Mouse (Mus musculus) intestine, postnatal 0 days (tissue): ENCODE measurements around the gene Cse1l. TPM values are rescaled to one million over a fixed set of nuclear protein-coding genes. Genes with fewer than 3 reads are reported as not detected.

Source experiments
- ATAC-seq: fragments of 200-750 bp; cut with Nextera tagmentation; 2 replicates; pipeline ENCODE4 v1.8.0; 2017; ENCODE audit warnings: mild to moderate bottlenecking, moderate TSS enrichment, moderate library complexity
- H3K27ac ChIP-seq: fragments of 300-500 bp; sonication (generic); 2 replicates; pipeline ENCODE4 v1.5.1; 2014; ENCODE audit warnings: mild to moderate bottlenecking, low read depth, low read length, moderate library complexity
- H3K27me3 ChIP-seq: fragments of 300-500 bp; sonication (generic); replicated peaks from 2 replicates; pipeline ENCODE4 v1.6.1; 2014; ENCODE audit warnings: low read length, mixed read lengths; ENCODE audit not compliant: control insufficient read depth, insufficient read depth
- H3K36me3 ChIP-seq: fragments of 300-500 bp; sonication (generic); 2 replicates; pipeline ENCODE4 v1.6.1; 2014; ENCODE audit warnings: mild to moderate bottlenecking, moderate library complexity; ENCODE audit not compliant: control insufficient read depth, insufficient read depth
- H3K4me1 ChIP-seq: fragments of 300-500 bp; sonication (generic); replicated peaks from 2 replicates; pipeline ENCODE4 v1.6.1; 2014; ENCODE audit warnings: antibody characterized with exemption, low read length, mixed read lengths; ENCODE audit not compliant: control insufficient read depth, insufficient read depth
- H3K4me2 ChIP-seq: fragments of 300-500 bp; sonication (generic); replicated peaks from 2 replicates; pipeline ENCODE4 v1.6.1; 2014; ENCODE audit warnings: low read depth, mild to moderate bottlenecking, moderate library complexity
- H3K4me3 ChIP-seq: fragments of 300-500 bp; sonication (generic); 2 replicates; pipeline ENCODE4 v1.5.1; 2014; ENCODE audit warnings: low read depth, low read length
- H3K9ac ChIP-seq: fragments of 300-500 bp; sonication (generic); 2 replicates; pipeline ENCODE4 v1.6.1; 2014; ENCODE audit warnings: mild to moderate bottlenecking, low read depth, low read length
- H3K9me3 ChIP-seq: fragments of 300-500 bp; sonication (generic); 2 replicates; pipeline ENCODE4 v1.6.1; 2016; ENCODE audit warnings: mixed run types; ENCODE audit not compliant: control insufficient read depth
- CTCF ChIP-seq: sonication (generic); IDR thresholded peaks from 2 replicates; pipeline ENCODE4 v1.5.1; 2016; ENCODE audit warnings: low read depth, mild to moderate bottlenecking, control low read depth, antibody characterized with exemption, moderate library complexity
- WGBS: fragments of 180-500 bp; shearing (Covaris S2); extraction: QIAGEN DNeasy Blood & Tissue Kit; methylation state at CpG from one replicate; pipeline ENCODE4 v1.1.7; 2014; 5-methylcytosine and 5-hydroxymethylcytosine counted together
- polyA plus RNA-seq: library from polyadenylated mRNA; unstranded; fragments of >200 nt; fragmentation: Nextera tagmentation; extraction: Ambion mirVana; gene quantifications from 2 replicates; pipeline ENCODE4 v1.2.1, GENCODE M21; 2015

Cse1l gene
- polyA plus RNA-seq, 1 experiment from 2014 or later: 22.1 TPM

- 55% methylated on average over 20 of the region's 20 CpGs for WGBS
- Histone ChIP-seq H3K27me3 (no peaks in the 10 kb centered on the region), H3K9me3 (no peaks in the 10 kb centered on the region), H3K36me3 (peaks cover 83% of the 10 kb centered on the region), H3K4me2 (peak overlapping the region; percentile 37), H3K9ac (no peak overlapping the region), H3K4me1 (no peaks in the 10 kb centered on the region), H3K27ac (peak overlapping the region; percentile 64), H3K4me3 (no peak overlapping the region)
- no peak for TF ChIP-seq CTCF
- 0 out of 2 replicates have a peak, but pooled peaks have one; percentile 35 for ATAC-seq
Measured at GRCm38 (mm10) chr2:166870271-166870865, 35.5 kb upstream of the Cse1l start.

- Histone ChIP-seq H3K27ac (peak overlapping the region; percentile 64), H3K9ac (no peak overlapping the region), H3K4me1 (no peaks in the 10 kb centered on the region), H3K36me3 (peaks cover 83% of the 10 kb centered on the region), H3K27me3 (no peaks in the 10 kb centered on the region), H3K9me3 (no peaks in the 10 kb centered on the region), H3K4me2 (peak overlapping the region; percentile 37), H3K4me3 (no peak overlapping the region)
- WGBS: 59% methylated on average over 10 of the region's 10 CpGs
- ATAC-seq: peak; percentile 70
- TF ChIP-seq CTCF: no peak
Measured at GRCm38 (mm10) chr2:166870899-166871298, 34.9 kb upstream of the Cse1l start.

GRCm38 (mm10) chr2:166874675-166875280 lies 31.1 kb upstream of the Cse1l start:
- no peak for ATAC-seq
- TF ChIP-seq CTCF: no peak

GRCm38 (mm10) chr2:166875561-166875960 lies 30.3 kb upstream of the Cse1l start:
- Histone ChIP-seq H3K4me1 (no peaks in the 10 kb centered on the region), H3K27me3 (no peaks in the 10 kb centered on the region), H3K4me2 (no peak overlapping the region), H3K9ac (no peak overlapping the region), H3K9me3 (no peaks in the 10 kb centered on the region), H3K4me3 (no peak overlapping the region), H3K27ac (no peak overlapping the region), H3K36me3 (peaks cover 83% of the 10 kb centered on the region)
- 76% methylated on average over 6 of the region's 6 CpGs for WGBS
- no peak for TF ChIP-seq CTCF
- no peak for ATAC-seq

More at GRCm38 (mm10) chr2:166874675-166875280, 31.1 kb upstream of the Cse1l start:
- Histone ChIP-seq H3K36me3 (peaks cover 79% of the 10 kb centered on the region), H3K4me1 (no peaks in the 10 kb centered on the region), H3K9ac (no peak overlapping the region), H3K4me2 (no peak overlapping the region), H3K27ac (no peak overlapping the region), H3K4me3 (no peak overlapping the region), H3K9me3 (no peaks in the 10 kb centered on the region), H3K27me3 (no peaks in the 10 kb centered on the region)
- 82% methylated on average over 10 of the region's 10 CpGs for WGBS

- WGBS: 62% methylated on average over 10 of the region's 10 CpGs
- Histone ChIP-seq H3K27ac (no peak overlapping the region), H3K9ac (no peak overlapping the region), H3K36me3 (peaks cover 80% of the 10 kb centered on the region), H3K4me1 (no peaks in the 10 kb centered on the region), H3K4me2 (no peak overlapping the region), H3K9me3 (no peaks in the 10 kb centered on the region), H3K27me3 (no peaks in the 10 kb centered on the region), H3K4me3 (no peak overlapping the region)
- ATAC-seq: peak; percentile 49; the same call in 1 of the 2 replicates
- TF ChIP-seq CTCF: no peak
Measured at GRCm38 (mm10) chr2:166876331-166876730, 29.5 kb upstream of the Cse1l start.

- no peaks in the 10 kb centered on the region for H3K9me3 ChIP-seq
- H3K36me3 ChIP-seq: peaks cover 52% of the 10 kb centered on the region
- ATAC-seq: no peak
- H3K4me2 ChIP-seq: no peak overlapping the region
- H3K27me3 ChIP-seq: no peaks in the 10 kb centered on the region
- no peak overlapping the region for H3K4me3 ChIP-seq
- no peak overlapping the region for H3K27ac ChIP-seq
- WGBS: 92% methylated on average over 7 of the region's 7 CpGs
- no peak overlapping the region for H3K9ac ChIP-seq
- no peaks in the 10 kb centered on the region for H3K4me1 ChIP-seq
- TF ChIP-seq CTCF: no peak
Measured at GRCm38 (mm10) chr2:166885066-166885465, 20.8 kb upstream of the Cse1l start.
